In genomic region chrX:153707735-153708134, GRCm38 (mm10) we compare ENCODE assay signal across 8 mouse cellular contexts. TPM values are rescaled to one million over a fixed set of nuclear protein-coding genes. Genes with fewer than 3 reads are reported as not detected.
DNase-seq lines count a peak whose midpoint lies in the region; ATAC-seq and TF ChIP-seq lines count a peak whose summit lies in the region.

No protein-coding gene starts in this region.

- TF ChIP-seq EP300 in liver, postnatal 0 days (IDR thresholded peaks at IDR 0.05; ENCODE audit: low read depth) = no peak

- no peak overlapping the region for H3K4me2 ChIP-seq in liver, postnatal 0 days (ENCODE audit: low read depth, low read length)
- H3K4me2 ChIP-seq in midbrain, embryonic 16.5 days (ENCODE audit: low read length) = no peak overlapping the region

- no peak overlapping the region for H3K4me3 ChIP-seq in gastrocnemius, adult 2 months
- H3K4me3 ChIP-seq in liver, postnatal 0 days (ENCODE audit: low read depth, low read length) = no peak overlapping the region
- H3K4me3 ChIP-seq in cortical plate, adult 2 months (ENCODE audit: insufficient read depth, low read length) = no peak overlapping the region
- no peak overlapping the region for H3K4me3 ChIP-seq in midbrain, embryonic 16.5 days (ENCODE audit: low read depth, low read length)

- no peaks in the 10 kb centered on the region for H3K27me3 ChIP-seq in liver, postnatal 0 days (ENCODE audit: insufficient read depth, low read length)
- no peaks in the 10 kb centered on the region for H3K27me3 ChIP-seq in midbrain, embryonic 16.5 days (ENCODE audit: control insufficient read depth, insufficient read depth, low read depth, low read length)

- H3K4me1 ChIP-seq in liver, postnatal 0 days (ENCODE audit: insufficient read depth) = no peaks in the 10 kb centered on the region
- H3K4me1 ChIP-seq in cortical plate, adult 2 months (ENCODE audit: control insufficient read depth, insufficient read depth, low read length) = no peaks in the 10 kb centered on the region
- no peaks in the 10 kb centered on the region for H3K4me1 ChIP-seq in midbrain, embryonic 16.5 days (ENCODE audit: control insufficient read depth, insufficient read depth, low read length)

- H3K9me3 ChIP-seq in liver, postnatal 0 days (ENCODE audit: low read length) = no peaks in the 10 kb centered on the region
- no peaks in the 10 kb centered on the region for H3K9me3 ChIP-seq in midbrain, embryonic 16.5 days (replicated peaks; ENCODE audit: control insufficient read depth, low read length, poor library complexity, severe bottlenecking)

- intact Hi-C loops in gastrocnemius, adult 2 months (cut with DNase I) = loop anchor here (5.0 kb wide), 1 partner anchor 70 kb away; no protein-coding TSS in a partner anchor

- TF ChIP-seq CTCF in gastrocnemius, adult 2 months (IDR thresholded peaks at IDR 0.05) = peak; percentile 61
- peak; percentile 45 for TF ChIP-seq CTCF in liver, postnatal 0 days (IDR thresholded peaks at IDR 0.05; ENCODE audit: low read depth)
- TF ChIP-seq CTCF in cortical plate, adult 2 months (IDR thresholded peaks at IDR 0.05; ENCODE audit: extremely low read depth, insufficient read depth, low read length) = peak; percentile 49

- H3K27ac ChIP-seq in gastrocnemius, adult 2 months = no peak overlapping the region
- no peak overlapping the region for H3K27ac ChIP-seq in liver, postnatal 0 days (ENCODE audit: low read depth)
- H3K27ac ChIP-seq in cortical plate, adult 2 months (ENCODE audit: insufficient read depth, low read length) = no peak overlapping the region
- no peak overlapping the region for H3K27ac ChIP-seq in midbrain, embryonic 16.5 days (ENCODE audit: low read length)

- WGBS in liver, postnatal 0 days (ENCODE audit: insufficient replicate concordance) = 33% methylated on average over 4 of the region's 4 CpGs
- WGBS in midbrain, embryonic 16.5 days = 23% methylated on average over 4 of the region's 4 CpGs

- no peak for TF ChIP-seq POLR2A in cortical plate, adult 2 months (IDR thresholded peaks at IDR 0.05; ENCODE audit: extremely low read depth, insufficient read depth, low read length)

- no peak overlapping the region for H3K9ac ChIP-seq in liver, postnatal 0 days (replicated peaks)
- no peak overlapping the region for H3K9ac ChIP-seq in midbrain, embryonic 16.5 days (ENCODE audit: low read depth, low read length)

- no peak for ATAC-seq in liver, postnatal 0 days
- ATAC-seq in midbrain, embryonic 16.5 days = peak; percentile 75; the same call in 1 of the 2 replicates

- H3K36me3 ChIP-seq in liver, postnatal 0 days (replicated peaks; ENCODE audit: insufficient read depth, low read length) = no peaks in the 10 kb centered on the region
- H3K36me3 ChIP-seq in midbrain, embryonic 16.5 days (ENCODE audit: control insufficient read depth, insufficient read depth, low read length) = no peaks in the 10 kb centered on the region

- DNase-seq in gastrocnemius, adult 2 months = no peak
- no peak for DNase-seq in gastrocnemius, adult 8-10 months (ENCODE audit: low spot score in 2 of 2)
- no peak for DNase-seq in liver, postnatal 0 days
- DNase-seq in liver = no peak
- no peak for DNase-seq in left cerebral cortex, adult 11 months (ENCODE audit: low spot score)
- DNase-seq in ovary, postnatal 10 days (ENCODE audit: low spot score) = no peak

RNA-seq across cellular contexts. Expression of gene Kctd12b, which starts 11.5 kb away (rescaled TPM):
- 1 to 10 TPM; 1.3 to 1.8 TPM for total RNA-seq in gastrocnemius, adult 2 months (2021)
- total RNA-seq in gastrocnemius, adult 8-10 months (2022) = 1 to 10 TPM; 1.3 to 2.0 (median 1.5) TPM
- 0.85 and 0.89 TPM in 2 replicates for polyA plus RNA-seq in liver, postnatal 0 days (2015; fragmentation: Nextera tagmentation; extraction: Ambion mirVana)
- 2.4 TPM in 2 replicates for polyA plus RNA-seq in cortical plate, adult 2 months (2012; rRNA removed)
- polyA plus RNA-seq in midbrain, embryonic 16.5 days (2015; fragmentation: Nextera tagmentation; extraction: Ambion mirVana) = 3.4 and 4.4 TPM in 2 replicates

RNA-seq across cellular contexts. Expression of gene Nbdy, which starts 15.7 kb away (rescaled TPM):
- total RNA-seq in gastrocnemius, adult 2 months (2021) = 10 to 100 TPM; 20.4 to 24.4 TPM
- total RNA-seq in gastrocnemius, adult 8-10 months (2022) = 10 to 100 TPM; 23.6 to 31.3 (median 26.9) TPM
- polyA plus RNA-seq in liver, postnatal 0 days (2015; fragmentation: Nextera tagmentation; extraction: Ambion mirVana) = 25.2 and 27.0 TPM in 2 replicates
- 68.0 and 77.9 TPM in 2 replicates for polyA plus RNA-seq in cortical plate, adult 2 months (2012; rRNA removed)
- polyA plus RNA-seq in midbrain, embryonic 16.5 days (2015; fragmentation: Nextera tagmentation; extraction: Ambion mirVana) = 155 and 164 TPM in 2 replicates
